Mouse (Mus musculus) CH12.LX (cell line): ENCODE measurements around the gene Ssbp3. TPM values are rescaled to one million over a fixed set of nuclear protein-coding genes. Genes with fewer than 3 reads are reported as not detected.

Experiments used
- DNase-seq: peaks from one replicate; pipeline ENCODE4 v3.0.0-alpha.2; 2013; ENCODE audit errors: extremely low read depth
- H3K27ac ChIP-seq: 2 replicates; pipeline ENCODE4 v1.5.1; 2012; ENCODE audit warnings: low read depth, mild to moderate bottlenecking, control low read depth, moderate library complexity; ENCODE audit not compliant: insufficient read depth
- H3K27me3 ChIP-seq: replicated peaks from 2 replicates; pipeline ENCODE3; 2012; ENCODE audit warnings: inconsistent platforms
- H3K36me3 ChIP-seq, 2 experiments: replicated peaks in 1 of 2; 2 replicates each; pipeline versions ENCODE3 to v1.6.1; 2012; ENCODE audit warnings: inconsistent platforms in 1 of 2, low read length in 1 of 2, mild to moderate bottlenecking in 1 of 2, mixed read lengths in 1 of 2, moderate library complexity in 1 of 2; ENCODE audit not compliant: control insufficient read depth in 1 of 2, insufficient read depth in 1 of 2
- H3K4me1 ChIP-seq, 2 experiments: 2 replicates each; pipeline ENCODE4 v1.6.1; 2012; ENCODE audit warnings: inconsistent platforms in 1 of 2, moderate library complexity in 1 of 2; ENCODE audit not compliant: insufficient read depth in 2 of 2, control insufficient read depth in 1 of 2
- H3K4me2 ChIP-seq: 2 replicates; pipeline ENCODE4 v1.6.1; 2012; ENCODE audit warnings: low read depth, mild to moderate bottlenecking, control low read depth; ENCODE audit not compliant: poor library complexity, insufficient read depth, severe bottlenecking
- H3K4me3 ChIP-seq, 3 experiments: fragments of 150-350 bp in 1 of 3; sonication (generic) in 1 of 3; replicated peaks in 1 of 3; 2 replicates each; pipeline versions ENCODE3 to v1.5.1; 2011 to 2012; ENCODE audit warnings: low read depth in 2 of 3, low read length in 2 of 3, mild to moderate bottlenecking in 2 of 3, moderate library complexity in 2 of 3, control low read depth in 1 of 3, improper control_type of control experiment in 1 of 3, inconsistent platforms in 1 of 3, mixed read lengths in 1 of 3; ENCODE audit not compliant: poor library complexity in 1 of 3
- H3K79me2 ChIP-seq: replicated peaks from 2 replicates; pipeline ENCODE4 v1.6.1; 2012; ENCODE audit warnings: mild to moderate bottlenecking, moderate library complexity; ENCODE audit not compliant: control insufficient read depth, poor library complexity, insufficient read depth, severe bottlenecking; ENCODE audit errors: extremely low read depth
- H3K9ac ChIP-seq: 2 replicates; pipeline ENCODE4 v1.6.1; 2012; ENCODE audit warnings: low read depth, mild to moderate bottlenecking, control low read depth, moderate library complexity; ENCODE audit not compliant: insufficient read depth
- H3K9me3 ChIP-seq: replicated peaks from 2 replicates; pipeline ENCODE3; 2012; ENCODE audit warnings: low read length, inconsistent platforms, mixed read lengths
- CHD1 ChIP-seq: IDR thresholded peaks from 2 replicates; pipeline ENCODE4 v1.6.1; 2012; ENCODE audit warnings: low read depth, low read length, improper control_type of control experiment, inconsistent platforms
- CHD2 ChIP-seq: IDR thresholded peaks from 2 replicates; pipeline ENCODE4 v1.6.1; 2011; ENCODE audit warnings: low read length, improper control_type of control experiment
- CTCF ChIP-seq, 2 experiments: IDR thresholded peaks in 1 of 2; conservative IDR thresholded peaks in 1 of 2; 2 replicates each; pipeline ENCODE4 v1.5.1; 2011 to 2012; ENCODE audit warnings: low read depth in 2 of 2, low read length in 2 of 2, improper control_type of control experiment in 1 of 2, inconsistent platforms in 1 of 2, mild to moderate bottlenecking in 1 of 2, moderate library complexity in 1 of 2
- E2F4 ChIP-seq: IDR thresholded peaks from 2 replicates; pipeline ENCODE4 v1.6.1; 2011; ENCODE audit warnings: low read depth, low read length, improper control_type of control experiment; ENCODE audit not compliant: insufficient replicate concordance
- ELF1 ChIP-seq: IDR thresholded peaks from 2 replicates; pipeline ENCODE4 v1.6.1; 2014; ENCODE audit warnings: low read depth, mild to moderate bottlenecking, inconsistent platforms, low read length, improper control_type of control experiment
- EP300 ChIP-seq: IDR thresholded peaks from 2 replicates; pipeline ENCODE4 v1.6.1; 2011; ENCODE audit warnings: low read length, improper control_type of control experiment
- ETS1 ChIP-seq: conservative IDR thresholded peaks from 2 replicates; pipeline ENCODE4 v1.6.1; 2012; ENCODE audit warnings: low read depth, mild to moderate bottlenecking, inconsistent platforms, low read length, improper control_type of control experiment, moderate library complexity
- GABPA ChIP-seq: IDR thresholded peaks from 2 replicates; pipeline ENCODE4 v1.6.1; 2012; ENCODE audit warnings: low read depth, low read length, improper control_type of control experiment, inconsistent platforms; ENCODE audit not compliant: insufficient replicate concordance
- JUND ChIP-seq: conservative IDR thresholded peaks from 2 replicates; pipeline ENCODE4 v1.6.1; 2011; ENCODE audit warnings: low read depth, low read length, improper control_type of control experiment
- MEF2A ChIP-seq: IDR thresholded peaks from 2 replicates; pipeline ENCODE4 v1.6.1; 2014; ENCODE audit warnings: low read depth, mild to moderate bottlenecking, inconsistent platforms, low read length, improper control_type of control experiment, borderline replicate concordance
- MXI1 ChIP-seq: IDR thresholded peaks from 2 replicates; pipeline ENCODE4 v1.6.1; 2011; ENCODE audit warnings: mild to moderate bottlenecking, low read depth, low read length, improper control_type of control experiment
- MYC ChIP-seq: IDR thresholded peaks from 2 replicates; pipeline ENCODE4 v1.6.1; 2011; ENCODE audit warnings: low read depth, mild to moderate bottlenecking, improper control_type of control experiment, low read length
- NELFE ChIP-seq: IDR thresholded peaks from 2 replicates; pipeline ENCODE4 v1.6.1; 2011; ENCODE audit warnings: low read depth, low read length, improper control_type of control experiment
- NRF1 ChIP-seq: IDR thresholded peaks from 2 replicates; pipeline ENCODE4 v1.6.1; 2014; ENCODE audit warnings: low read depth, mild to moderate bottlenecking, inconsistent platforms, low read length, improper control_type of control experiment, moderate library complexity
- PAX5 ChIP-seq: IDR thresholded peaks from 2 replicates; pipeline ENCODE4 v1.6.1; 2012; ENCODE audit warnings: low read length, inconsistent platforms, mixed read lengths
- RAD21 ChIP-seq: IDR thresholded peaks from 2 replicates; pipeline ENCODE4 v1.6.1; 2011; ENCODE audit warnings: low read depth, mild to moderate bottlenecking, low read length, improper control_type of control experiment, moderate library complexity
- RCOR1 ChIP-seq: conservative IDR thresholded peaks from 2 replicates; pipeline ENCODE4 v1.6.1; 2012; ENCODE audit warnings: low read depth, mild to moderate bottlenecking, inconsistent platforms, low read length, improper control_type of control experiment
- SIN3A ChIP-seq: IDR thresholded peaks from 2 replicates; pipeline ENCODE4 v1.6.1; 2012; ENCODE audit warnings: low read length, improper control_type of control experiment, inconsistent platforms
- SMC3 ChIP-seq: IDR thresholded peaks from 2 replicates; pipeline ENCODE4 v1.6.1; 2011; ENCODE audit warnings: low read depth, low read length, improper control_type of control experiment
- TBP ChIP-seq: conservative IDR thresholded peaks from 2 replicates; pipeline ENCODE4 v1.6.1; 2011; ENCODE audit warnings: low read depth, low read length, improper control_type of control experiment
- UBTF ChIP-seq: IDR thresholded peaks from 2 replicates; pipeline ENCODE4 v1.6.1; 2012; ENCODE audit warnings: low read depth, mild to moderate bottlenecking, inconsistent platforms, low read length, improper control_type of control experiment, moderate library complexity
- USF2 ChIP-seq: conservative IDR thresholded peaks from 2 replicates; pipeline ENCODE4 v1.6.1; 2011; ENCODE audit warnings: low read depth, low read length, improper control_type of control experiment
- ZC3H11A ChIP-seq: IDR thresholded peaks from 2 replicates; pipeline ENCODE4 v1.6.1; 2012; ENCODE audit warnings: low read depth, mild to moderate bottlenecking, inconsistent platforms, low read length, improper control_type of control experiment
- ZKSCAN1 ChIP-seq: IDR thresholded peaks from 2 replicates; pipeline ENCODE4 v1.6.1; 2012; ENCODE audit warnings: low read depth, inconsistent platforms, low read length, improper control_type of control experiment, borderline replicate concordance
- ZMIZ1 ChIP-seq: IDR thresholded peaks from 2 replicates; pipeline ENCODE4 v1.6.1; 2012; ENCODE audit warnings: low read depth, mild to moderate bottlenecking, inconsistent platforms, low read length, improper control_type of control experiment
- ZNF384 ChIP-seq: IDR thresholded peaks from 2 replicates; pipeline ENCODE4 v1.6.1; 2012; ENCODE audit warnings: low read depth, low read length, improper control_type of control experiment, inconsistent platforms
- dilution Hi-C: fragments of 300-500 bp; cut with MboI; formaldehyde crosslinking; loops from 2 replicates; pipeline ENCODE4 v1.14.3; 2020; ENCODE audit warnings: low sequenced_read_pairs; ENCODE audit not compliant: extremely low pct_unique_long_range_greater_than_20kb, extremely low pct_ligation_motif_present
- in situ Hi-C: fragments of 300-500 bp; cut with MboI; formaldehyde crosslinking; loops from 3 replicates; pipeline ENCODE4 v1.14.3; 2019; ENCODE audit warnings: low sequenced_read_pairs, low pct_ligation_motif_present, low pct_unique_long_range_greater_than_20kb, mixed read lengths
- polyA plus RNA-seq: library from polyadenylated mRNA; unstranded; fragments of >175 nt; gene quantifications from 2 replicates; pipeline ENCODE4 v1.2.1, GENCODE M21; 2012; ENCODE audit warnings: low read depth; ENCODE audit not compliant: insufficient read length
- total RNA-seq, 2 experiments: library from RNA; depleted of rRNA; stranded (reverse); fragments of 300-350 nt in 1 of 2; fragments of >200 nt in 1 of 2; gene quantifications; 2 replicates each; pipeline ENCODE4 v1.2.3; 2012 to 2014

Gene Ssbp3
- total and polyA plus RNA-seq, 3 experiments = 32.4 to 129 (median 76.5) TPM

- TF ChIP-seq NELFE (no peak), RCOR1 (no peak), TBP (no peak), ZNF384 (no peak), E2F4 (no peak), CHD1 (no peak), NRF1 (no peak), USF2 (no peak), MXI1 (no peak), MEF2A (no peak), CTCF (conservative IDR thresholded peaks at IDR 0.05 in 1 of 2, IDR thresholded peaks at IDR 0.05 in 1 of 2; ENCODE audit: low read depth in 2 of 2, low read length in 2 of 2) (peak in 1 of 2 experiments; percentile 75; a peak in 2 of 4 replicates), ETS1 (no peak), SMC3 (peak; percentile 80), JUND (no peak), ZMIZ1 (no peak), CHD2 (no peak), SIN3A (no peak; the same call in 1 of the 2 replicates)
Observed at GRCm38 (mm10) chr4:106951455-106951854, 41.0 kb downstream of the Ssbp3 start (continued).

DNA sequence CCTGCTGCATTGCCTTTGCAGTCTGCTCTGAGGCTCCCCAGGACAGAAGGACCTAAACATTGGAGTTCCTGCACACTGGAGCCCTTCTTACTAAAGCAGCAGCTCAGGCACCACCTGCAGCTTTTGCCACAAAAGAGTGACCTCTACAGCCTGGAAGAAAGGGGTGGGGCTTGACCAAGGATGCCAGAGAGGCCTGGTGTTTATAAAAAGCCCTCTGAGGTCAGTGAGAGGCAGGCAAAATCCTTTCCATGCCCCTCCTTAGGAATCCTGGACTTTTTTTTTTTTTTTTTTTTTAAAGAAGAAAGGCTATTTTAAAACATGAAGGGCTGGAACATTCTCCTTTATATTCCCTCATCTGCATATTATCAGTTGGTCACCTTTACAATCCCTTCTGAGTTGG, 42.7 kb downstream of the Ssbp3 start:
- in situ Hi-C loops = no loop called here
- Histone ChIP-seq H3K36me3 (peaks cover 15 to 72% of the 10 kb centered on the region in 2 experiments), H3K9me3 (no peaks in the 10 kb centered on the region), H3K4me1 (peaks cover 37 to 82% of the 10 kb centered on the region in 2 experiments), H3K9ac (no peak overlapping the region), H3K4me3 (no peak overlapping the region)
- dilution Hi-C loops = no loop called here
- no peak for DNase-seq
- TF ChIP-seq NRF1 (no peak), SMC3 (no peak), MYC (no peak), EP300 (no peak), USF2 (no peak), ZC3H11A (no peak), PAX5 (no peak), ZMIZ1 (no peak), ETS1 (no peak), RAD21 (no peak), MEF2A (no peak), UBTF (no peak), CTCF (conservative IDR thresholded peaks at IDR 0.05 in 1 of 2, IDR thresholded peaks at IDR 0.05 in 1 of 2; ENCODE audit: low read depth in 2 of 2, low read length in 2 of 2) (no peak), MXI1 (no peak), ELF1 (no peak), GABPA (no peak), ZKSCAN1 (no peak)
- TF ChIP-seq, all 38 proteins: peak for 0
- H3K4me2 ChIP-seq = no peak overlapping the region
- no peak overlapping the region for H3K27ac ChIP-seq
- H3K27me3 ChIP-seq = no peaks in the 10 kb centered on the region
- H3K79me2 ChIP-seq = peaks cover 6% of the 10 kb centered on the region; the same call in 1 of the 2 replicates
